Mouse (Mus musculus): ENCODE measurements around the gene Olfr420. TPM values are rescaled to one million over a fixed set of nuclear protein-coding genes. Genes with fewer than 3 reads are reported as not detected.

Olfr420 gene
- polyA plus RNA-seq, 1 experiment from 2014 or later: 0.61 TPM

DNA sequence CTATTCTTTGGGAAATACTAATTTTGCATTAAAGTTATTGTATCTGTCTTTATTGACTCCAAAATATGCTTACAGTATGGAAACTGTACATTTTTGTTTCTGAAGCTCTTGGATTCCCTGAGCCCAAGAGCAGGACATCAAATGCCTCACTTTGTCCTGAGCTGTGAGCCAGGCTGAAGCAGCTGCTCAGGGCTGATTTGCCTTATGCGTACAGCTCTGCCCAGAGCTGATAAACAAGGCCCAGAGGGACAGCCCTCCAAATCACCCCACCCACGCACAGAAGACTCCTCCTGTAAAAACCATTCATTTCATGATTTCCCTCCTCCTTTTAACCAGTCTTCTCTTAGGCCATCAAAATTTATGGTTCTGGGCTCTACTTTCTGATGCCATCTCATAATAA is 16.1 kb downstream of the Olfr420 start:
- Histone ChIP-seq H3K9ac (peak overlapping the region; percentile 73), H3K4me3 (peak overlapping the region; percentile 51), H3K4me2 (peak overlapping the region; percentile 80), H3K27me3 (replicated peaks) (no peaks in the 10 kb centered on the region), H3K4me1 (peaks cover 45% of the 10 kb centered on the region), H3K36me3 (peaks cover 19% of the 10 kb centered on the region), H3K9me3 (replicated peaks) (no peaks in the 10 kb centered on the region), H3K27ac (peak overlapping the region; percentile 99)
- peak; percentile 99 for ATAC-seq
- 7% methylated on average over 2 of the region's 2 CpGs for WGBS (ENCODE audit: insufficient replicate concordance)

GRCm38 (mm10) chr1:174172605-174173004 is 17.2 kb downstream of the Olfr420 start, which contains the start of gene Spta1:
Gene Spta1 (plus strand): TSS chr1:174172776.
- peak within 1 kb of the TSS; percentile 73 for H3K9ac ChIP-seq
- no peaks in the 10 kb centered on the region for H3K27me3 ChIP-seq (replicated peaks)
- H3K9me3 ChIP-seq (replicated peaks): no peaks in the 10 kb centered on the region
- H3K4me3 ChIP-seq: peak within 1 kb of the TSS; percentile 64
- peak within 1 kb of the TSS; percentile 80 for H3K4me2 ChIP-seq
- WGBS (ENCODE audit: insufficient replicate concordance): 9% methylated on average over 3 of the region's 3 CpGs
- H3K27ac ChIP-seq: peak within 1 kb of the TSS; percentile 99
- H3K4me1 ChIP-seq: peaks cover 50% of the 10 kb centered on the region
- H3K36me3 ChIP-seq: peaks cover 29% of the 10 kb centered on the region
- peak; percentile 80 for ATAC-seq

GRCm38 (mm10) chr1:174204699-174205098 is 49.3 kb downstream of the Olfr420 start:
- ATAC-seq: no peak
- H3K9ac ChIP-seq: no peak overlapping the region
- no peaks in the 10 kb centered on the region for H3K4me1 ChIP-seq
- H3K27ac ChIP-seq: no peak overlapping the region
- no peaks in the 10 kb centered on the region for H3K27me3 ChIP-seq (replicated peaks)
- H3K9me3 ChIP-seq (replicated peaks): no peaks in the 10 kb centered on the region
- peaks cover 84% of the 10 kb centered on the region for H3K36me3 ChIP-seq
- H3K4me2 ChIP-seq: no peak overlapping the region
- H3K4me3 ChIP-seq: no peak overlapping the region
- WGBS (ENCODE audit: insufficient replicate concordance): 62% methylated on average over 7 of the region's 7 CpGs

Other genes with a start within 250 kb of the Olfr420 start
- gene Ifi211, start 242.6 kb upstream of the Olfr420 start, polyA plus RNA-seq (2016; fragmentation: Nextera tagmentation; extraction: Ambion mirVana): 0.90 and 0.98 TPM in 2 replicates
- gene Mndal, start 213.1 kb upstream of the Olfr420 start, polyA plus RNA-seq (2016; fragmentation: Nextera tagmentation; extraction: Ambion mirVana): 2.4 and 3.2 TPM in 2 replicates
- 1.4 and 2.7 TPM in 2 replicates for gene Ifi203, start 213.0 kb upstream of the Olfr420 start, polyA plus RNA-seq (2016; fragmentation: Nextera tagmentation; extraction: Ambion mirVana)
- not detected in 2 replicates for gene Ifi202b, start 172.9 kb upstream of the Olfr420 start, polyA plus RNA-seq (2016; fragmentation: Nextera tagmentation; extraction: Ambion mirVana)
- gene Ifi205, start 123.8 kb upstream of the Olfr420 start, polyA plus RNA-seq (2016; fragmentation: Nextera tagmentation; extraction: Ambion mirVana): 0.17 and 0.32 TPM in 2 replicates
- 0.05 and 0.10 TPM in 2 replicates for gene Olfr433, start 114.9 kb upstream of the Olfr420 start, polyA plus RNA-seq (2016; fragmentation: Nextera tagmentation; extraction: Ambion mirVana)
- gene Olfr432, start 106.4 kb upstream of the Olfr420 start, polyA plus RNA-seq (2016; fragmentation: Nextera tagmentation; extraction: Ambion mirVana): not detected in 2 replicates
- gene Olfr430, start 89.0 kb upstream of the Olfr420 start, polyA plus RNA-seq (2016; fragmentation: Nextera tagmentation; extraction: Ambion mirVana): not detected in 2 replicates
- gene Olfr429, start 71.3 kb upstream of the Olfr420 start, polyA plus RNA-seq (2016; fragmentation: Nextera tagmentation; extraction: Ambion mirVana): not detected in 2 replicates
- not detected in 2 replicates for gene Olfr427, start 58.7 kb upstream of the Olfr420 start, polyA plus RNA-seq (2016; fragmentation: Nextera tagmentation; extraction: Ambion mirVana)
- gene Olfr231, start 34.5 kb upstream of the Olfr420 start, polyA plus RNA-seq (2016; fragmentation: Nextera tagmentation; extraction: Ambion mirVana): not detected in 2 replicates
- not detected in 2 replicates for gene Olfr424, start 24.1 kb upstream of the Olfr420 start, polyA plus RNA-seq (2016; fragmentation: Nextera tagmentation; extraction: Ambion mirVana)
- gene Spta1, start 17.1 kb downstream of the Olfr420 start, polyA plus RNA-seq (2016; fragmentation: Nextera tagmentation; extraction: Ambion mirVana): 46.8 and 50.0 TPM in 2 replicates
- gene Olfr419, start 96.4 kb downstream of the Olfr420 start, polyA plus RNA-seq (2016; fragmentation: Nextera tagmentation; extraction: Ambion mirVana): 0.08 and 0.20 TPM in 2 replicates
- not detected in 2 replicates for gene Mptx1, start 174.9 kb downstream of the Olfr420 start, polyA plus RNA-seq (2016; fragmentation: Nextera tagmentation; extraction: Ambion mirVana)
- gene Olfr417, start 209.5 kb downstream of the Olfr420 start, polyA plus RNA-seq (2016; fragmentation: Nextera tagmentation; extraction: Ambion mirVana): not detected in 2 replicates
- not detected in 2 replicates for gene Olfr248, start 235.4 kb downstream of the Olfr420 start, polyA plus RNA-seq (2016; fragmentation: Nextera tagmentation; extraction: Ambion mirVana)